Mouse (Mus musculus) ES-Bruce4 (cell line): ENCODE data around the gene Gucy1b2. TPM values are rescaled to one million over a fixed set of nuclear protein-coding genes. Genes with fewer than 3 reads are reported as not detected.

Experiments used
- H3K27ac ChIP-seq: 2 replicates; pipeline ENCODE4 v1.5.1; 2012; ENCODE audit warnings: low read length, inconsistent platforms; ENCODE audit not compliant: insufficient read depth
- H3K27me3 ChIP-seq: 2 replicates; pipeline ENCODE4 v1.6.1; 2012; ENCODE audit warnings: mild to moderate bottlenecking, low read length, inconsistent platforms; ENCODE audit not compliant: control insufficient read depth, poor library complexity, insufficient read depth, severe bottlenecking
- H3K36me3 ChIP-seq: 2 replicates; pipeline ENCODE4 v1.6.1; 2012; ENCODE audit warnings: inconsistent platforms, mild to moderate bottlenecking, low read length, moderate library complexity; ENCODE audit not compliant: control insufficient read depth, poor library complexity, insufficient read depth, severe bottlenecking
- H3K4me1 ChIP-seq: one replicate; pipeline ENCODE4 v1.8.1; 2011; ENCODE audit warnings: low read length; ENCODE audit not compliant: control insufficient read depth, insufficient read depth
- H3K4me3 ChIP-seq: 2 replicates; pipeline ENCODE4 v1.5.1; 2011; ENCODE audit warnings: low read depth, mild to moderate bottlenecking, low read length
- H3K9ac ChIP-seq: 2 replicates; pipeline ENCODE4 v1.6.1; 2012; ENCODE audit warnings: low read depth, mild to moderate bottlenecking, inconsistent platforms; ENCODE audit not compliant: poor library complexity, severe bottlenecking
- H3K9me3 ChIP-seq: replicated peaks from 2 replicates; pipeline ENCODE4 v1.6.1; 2012; ENCODE audit warnings: mild to moderate bottlenecking, low read length, inconsistent platforms; ENCODE audit not compliant: control insufficient read depth, poor library complexity, insufficient read depth, severe bottlenecking
- CTCF ChIP-seq: IDR thresholded peaks from one replicate; pipeline ENCODE4 v1.8.1; 2011; ENCODE audit warnings: low read depth, low read length
- EP300 ChIP-seq: IDR thresholded peaks from 2 replicates; pipeline ENCODE4 v1.6.1; 2011; ENCODE audit warnings: low read depth, low read length; ENCODE audit not compliant: insufficient read depth
- POLR2A ChIP-seq: IDR thresholded peaks from one replicate; pipeline ENCODE4 v1.8.1; 2011; ENCODE audit warnings: low read length; ENCODE audit not compliant: insufficient read depth
- polyA plus RNA-seq: library from polyadenylated mRNA; stranded (reverse); fragments of >200 nt; gene quantifications from 2 replicates; pipeline ENCODE4 v1.2.4, GENCODE M21; 2011; ENCODE audit warnings: low read depth; ENCODE audit not compliant: missing spikeins, insufficient read depth, insufficient read length

Gucy1b2 gene
- polyA plus RNA-seq, 1 experiment = not detected

- Histone ChIP-seq H3K9ac (no peak overlapping the region), H3K9me3 (peaks cover 4% of the 10 kb centered on the region), H3K27ac (no peak overlapping the region), H3K36me3 (no peaks in the 10 kb centered on the region), H3K27me3 (no peaks in the 10 kb centered on the region; the same call in 1 of the 2 replicates), H3K4me1 (no peaks in the 10 kb centered on the region), H3K4me3 (no peak overlapping the region)
- TF ChIP-seq EP300 (no peak), POLR2A (no peak), CTCF (no peak)
These were observed 16.1 kb downstream of the Gucy1b2 start for GRCm38 (mm10) chr14:62440036-62440435.

- no peak overlapping the region for H3K4me3 ChIP-seq
- peaks cover 4% of the 10 kb centered on the region for H3K9me3 ChIP-seq
- no peaks in the 10 kb centered on the region; the same call in 1 of the 2 replicates for H3K27me3 ChIP-seq
- H3K9ac ChIP-seq = no peak overlapping the region
- no peak overlapping the region for H3K27ac ChIP-seq
- no peaks in the 10 kb centered on the region for H3K4me1 ChIP-seq
- H3K36me3 ChIP-seq = no peaks in the 10 kb centered on the region
- no peak for TF ChIP-seq CTCF
- no peak for TF ChIP-seq EP300
- no peak for TF ChIP-seq POLR2A
These were observed 17.9 kb downstream of the Gucy1b2 start for GRCm38 (mm10) chr14:62438236-62438635.

GRCm38 (mm10) chr14:62437806-62438205 is 18.3 kb downstream of the Gucy1b2 start:
- TF ChIP-seq EP300 (no peak), CTCF (no peak), POLR2A (no peak)
- Histone ChIP-seq H3K4me1 (no peaks in the 10 kb centered on the region), H3K27me3 (no peaks in the 10 kb centered on the region; the same call in 1 of the 2 replicates), H3K9ac (no peak overlapping the region), H3K4me3 (no peak overlapping the region), H3K9me3 (peaks cover 4% of the 10 kb centered on the region), H3K27ac (no peak overlapping the region), H3K36me3 (no peaks in the 10 kb centered on the region)

DNA sequence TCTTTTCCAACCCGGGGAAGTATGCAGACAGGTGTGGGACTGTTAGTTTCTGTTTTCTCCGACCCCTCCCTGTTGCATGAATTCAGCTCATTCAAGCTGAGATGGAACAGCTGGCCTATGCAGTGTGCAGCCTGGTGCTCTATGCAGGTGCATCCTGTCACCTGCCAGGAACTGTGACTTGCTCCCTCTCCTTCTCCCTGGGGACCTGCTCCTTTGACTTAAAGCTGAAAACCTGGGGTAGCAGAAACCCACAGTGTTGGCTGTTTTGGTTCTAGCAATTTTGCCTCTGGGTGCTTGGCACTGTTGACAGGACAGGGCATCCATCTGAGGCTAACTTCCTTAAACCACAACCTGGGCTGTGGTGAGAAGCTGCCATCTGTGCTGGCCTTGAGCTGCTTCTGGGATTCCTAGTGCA is 30.8 kb downstream of the Gucy1b2 start:
- 0 out of 2 replicates have a peak, but pooled peaks have one; percentile 41 for TF ChIP-seq EP300
- no peak for TF ChIP-seq CTCF
- H3K4me1 ChIP-seq = no peaks in the 10 kb centered on the region
- no peaks in the 10 kb centered on the region for H3K9me3 ChIP-seq
- H3K4me3 ChIP-seq = no peak overlapping the region
- H3K27me3 ChIP-seq = no peaks in the 10 kb centered on the region
- H3K36me3 ChIP-seq = no peaks in the 10 kb centered on the region
- H3K27ac ChIP-seq = no peak overlapping the region
- H3K9ac ChIP-seq = no peak overlapping the region

DNA sequence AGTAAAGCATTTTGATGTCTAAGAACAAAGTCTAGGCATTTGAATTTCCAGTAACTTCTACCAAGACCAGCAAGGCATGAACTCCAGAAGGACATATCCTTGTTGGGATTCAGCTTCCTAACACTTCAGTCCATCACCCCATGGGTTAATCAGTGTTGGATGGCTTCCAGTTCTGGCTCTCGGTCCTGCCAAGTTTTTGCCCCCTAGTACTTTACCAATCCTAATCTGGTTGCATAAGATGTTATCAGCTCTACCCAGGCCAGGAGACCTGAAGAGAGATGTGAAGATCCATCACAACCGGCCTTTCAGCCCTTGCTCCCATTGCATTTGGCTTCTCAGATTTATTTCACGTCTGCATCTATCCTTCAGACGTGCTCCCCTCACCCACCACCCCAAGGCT is 33.8 kb downstream of the Gucy1b2 start:
- TF ChIP-seq CTCF (no peak), EP300 (no peak)
- no peaks in the 10 kb centered on the region for H3K9me3 ChIP-seq
- H3K4me3 ChIP-seq = no peak overlapping the region
- no peaks in the 10 kb centered on the region for H3K4me1 ChIP-seq
- no peak overlapping the region for H3K27ac ChIP-seq
- H3K27me3 ChIP-seq = no peaks in the 10 kb centered on the region
- no peaks in the 10 kb centered on the region for H3K36me3 ChIP-seq
- no peak overlapping the region for H3K9ac ChIP-seq

GRCm38 (mm10) chr14:62417501-62417900 is 38.6 kb downstream of the Gucy1b2 start:
- Histone ChIP-seq H3K4me3 (no peak overlapping the region), H3K9me3 (no peaks in the 10 kb centered on the region), H3K27me3 (no peaks in the 10 kb centered on the region; the same call in 1 of the 2 replicates), H3K4me1 (no peaks in the 10 kb centered on the region), H3K27ac (no peak overlapping the region), H3K36me3 (no peaks in the 10 kb centered on the region), H3K9ac (no peak overlapping the region)
- TF ChIP-seq EP300 = no peak
- TF ChIP-seq POLR2A = no peak
- TF ChIP-seq CTCF = no peak
